Mouse (Mus musculus): ENCODE data around the gene Upk3bl. TPM values are rescaled to one million over a fixed set of nuclear protein-coding genes. Genes with fewer than 3 reads are reported as not detected.

Upk3bl gene
- polyA plus RNA-seq, 1 experiment from 2014 or later: not detected

DNA sequence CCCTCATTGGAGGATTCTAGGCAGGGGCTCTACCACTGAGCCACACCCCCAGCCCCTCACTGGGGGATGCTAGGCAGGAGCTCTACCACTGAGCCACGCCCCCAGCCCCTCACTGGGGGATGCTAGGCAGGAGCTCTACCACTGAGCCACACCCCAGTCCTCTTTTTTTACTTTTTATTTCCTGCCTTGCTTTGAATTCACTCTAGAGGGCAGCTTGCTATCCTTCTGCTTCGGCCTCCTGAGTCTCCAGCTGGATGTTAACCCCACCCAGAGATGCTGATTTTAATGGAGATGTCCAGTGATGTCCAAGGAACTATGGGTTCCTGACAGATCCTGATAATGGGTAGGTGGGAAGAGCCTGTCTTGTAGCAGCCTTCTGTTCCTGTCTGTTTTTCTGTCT, 15.1 kb downstream of the Upk3bl start:
- no peak overlapping the region for H3K4me2 ChIP-seq (ENCODE audit: low read depth, low read length)
- H3K9me3 ChIP-seq (ENCODE audit: low read length): no peaks in the 10 kb centered on the region
- ATAC-seq (no peak), DNase-seq (no peak)
- H3K36me3 ChIP-seq (replicated peaks; ENCODE audit: insufficient read depth, low read length): no peaks in the 10 kb centered on the region
- H3K27me3 ChIP-seq (ENCODE audit: insufficient read depth, low read length): no peaks in the 10 kb centered on the region
- no peaks in the 10 kb centered on the region for H3K4me1 ChIP-seq (ENCODE audit: insufficient read depth)
- no peak overlapping the region for H3K27ac ChIP-seq (ENCODE audit: low read depth)
- H3K9ac ChIP-seq (replicated peaks): no peak overlapping the region
- WGBS (ENCODE audit: insufficient replicate concordance): 61% methylated on average over 1 of the region's 2 CpGs
- no peak overlapping the region for H3K4me3 ChIP-seq (ENCODE audit: low read depth, low read length)
- TF ChIP-seq CTCF (IDR thresholded peaks at IDR 0.05; ENCODE audit: low read depth) (no peak), EP300 (IDR thresholded peaks at IDR 0.05; ENCODE audit: low read depth) (no peak)

GRCm38 (mm10) chr5:136073051-136073450, 18.8 kb downstream of the Upk3bl start:
- WGBS (ENCODE audit: insufficient replicate concordance): 58% methylated on average over 6 of the region's 6 CpGs
- no peaks in the 10 kb centered on the region for H3K9me3 ChIP-seq (ENCODE audit: low read length)
- no peak overlapping the region for H3K27ac ChIP-seq (ENCODE audit: low read depth)
- ATAC-seq (no peak), DNase-seq (no peak)
- H3K4me1 ChIP-seq (ENCODE audit: insufficient read depth): no peaks in the 10 kb centered on the region
- no peaks in the 10 kb centered on the region for H3K27me3 ChIP-seq (ENCODE audit: insufficient read depth, low read length)
- H3K9ac ChIP-seq (replicated peaks): no peak overlapping the region
- H3K4me3 ChIP-seq (ENCODE audit: low read depth, low read length): no peak overlapping the region
- H3K4me2 ChIP-seq (ENCODE audit: low read depth, low read length): no peak overlapping the region
- no peak for TF ChIP-seq CTCF (IDR thresholded peaks at IDR 0.05; ENCODE audit: low read depth)
- no peak for TF ChIP-seq EP300 (IDR thresholded peaks at IDR 0.05; ENCODE audit: low read depth)
- H3K36me3 ChIP-seq (replicated peaks; ENCODE audit: insufficient read depth, low read length): no peaks in the 10 kb centered on the region

DNA sequence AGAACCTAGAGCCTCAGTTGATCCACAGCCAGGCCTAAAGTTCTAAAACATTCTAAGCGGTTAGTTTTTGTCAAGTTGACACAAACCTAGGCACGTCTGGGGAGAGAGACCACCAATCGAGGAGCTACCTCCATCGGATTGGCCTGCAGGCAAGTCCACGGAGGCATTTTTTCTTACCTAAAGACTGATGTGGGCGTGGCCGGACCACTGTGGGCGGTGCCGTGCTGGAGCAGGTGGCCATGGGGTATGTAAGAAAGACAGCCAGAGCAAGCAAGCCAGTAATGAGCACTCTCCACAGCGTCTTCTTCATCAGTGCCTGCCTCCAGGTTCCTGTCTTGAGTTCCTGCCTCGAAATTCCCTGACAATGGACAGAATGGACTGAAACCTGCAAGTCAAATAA, 19.2 kb downstream of the Upk3bl start:
- Histone ChIP-seq H3K4me1 (ENCODE audit: insufficient read depth) (no peaks in the 10 kb centered on the region), H3K9me3 (ENCODE audit: low read length) (no peaks in the 10 kb centered on the region), H3K4me2 (ENCODE audit: low read depth, low read length) (no peak overlapping the region), H3K9ac (replicated peaks) (no peak overlapping the region), H3K27me3 (ENCODE audit: insufficient read depth, low read length) (no peaks in the 10 kb centered on the region), H3K36me3 (replicated peaks; ENCODE audit: insufficient read depth, low read length) (no peaks in the 10 kb centered on the region), H3K4me3 (ENCODE audit: low read depth, low read length) (no peak overlapping the region), H3K27ac (ENCODE audit: low read depth) (no peak overlapping the region)
- 65% methylated on average over 11 of the region's 11 CpGs for WGBS (ENCODE audit: insufficient replicate concordance)
- DNase-seq (no peak), ATAC-seq (no peak)
- TF ChIP-seq CTCF (IDR thresholded peaks at IDR 0.05; ENCODE audit: low read depth): no peak
- no peak for TF ChIP-seq EP300 (IDR thresholded peaks at IDR 0.05; ENCODE audit: low read depth)

DNA sequence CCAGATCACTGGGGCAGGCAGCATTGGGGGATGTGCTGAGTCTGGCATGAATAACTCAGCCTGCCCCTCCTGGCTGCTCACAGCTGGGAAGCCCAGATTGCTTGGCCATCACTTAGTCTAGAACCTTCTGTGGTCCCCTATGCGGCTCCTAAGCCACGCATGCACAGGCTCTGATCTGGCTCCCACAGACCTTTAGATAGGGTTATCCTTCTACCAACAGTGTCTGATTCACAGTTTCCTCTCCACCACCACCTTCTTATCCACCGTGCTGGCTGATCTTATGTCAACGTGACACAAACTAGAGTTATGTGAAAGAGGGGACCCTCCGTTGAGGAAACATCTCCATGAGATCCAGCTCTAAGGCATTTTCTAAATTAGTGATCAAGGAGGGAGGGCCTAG, 20.8 kb downstream of the Upk3bl start:
- ATAC-seq: no peak
- Histone ChIP-seq H3K4me3 (ENCODE audit: low read depth, low read length) (no peak overlapping the region), H3K27me3 (ENCODE audit: insufficient read depth, low read length) (no peaks in the 10 kb centered on the region), H3K9me3 (ENCODE audit: low read length) (no peaks in the 10 kb centered on the region), H3K9ac (replicated peaks) (no peak overlapping the region), H3K27ac (ENCODE audit: low read depth) (no peak overlapping the region), H3K4me1 (ENCODE audit: insufficient read depth) (no peaks in the 10 kb centered on the region), H3K36me3 (replicated peaks; ENCODE audit: insufficient read depth, low read length) (no peaks in the 10 kb centered on the region), H3K4me2 (ENCODE audit: low read depth, low read length) (no peak overlapping the region)
- no peak for DNase-seq
- 64% methylated on average over 5 of the region's 5 CpGs for WGBS (ENCODE audit: insufficient replicate concordance)
- TF ChIP-seq EP300 (IDR thresholded peaks at IDR 0.05; ENCODE audit: low read depth) (no peak), CTCF (IDR thresholded peaks at IDR 0.05; ENCODE audit: low read depth) (no peak)

DNA sequence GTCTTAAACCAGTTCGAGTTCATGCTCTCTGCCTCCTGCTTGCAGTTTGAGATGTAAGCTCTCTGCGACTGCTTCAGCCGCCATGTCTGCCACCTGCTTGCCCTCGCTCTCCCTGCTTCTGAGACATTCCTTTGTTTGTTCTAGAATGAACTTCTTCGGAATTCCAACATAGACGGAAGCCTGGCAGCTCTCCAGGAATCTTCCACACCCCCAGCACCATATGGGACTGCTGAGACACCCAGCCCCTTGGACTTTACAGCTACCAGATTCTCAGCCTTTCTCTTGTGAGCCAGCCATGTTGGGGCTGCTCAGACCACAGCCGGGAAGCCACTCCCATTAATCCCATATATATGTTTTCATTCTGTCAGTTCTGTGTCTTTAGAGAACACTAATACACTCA, 22.0 kb downstream of the Upk3bl start:
- Histone ChIP-seq H3K4me3 (ENCODE audit: low read depth, low read length) (no peak overlapping the region), H3K9ac (replicated peaks) (no peak overlapping the region), H3K9me3 (ENCODE audit: low read length) (no peaks in the 10 kb centered on the region), H3K4me1 (ENCODE audit: insufficient read depth) (no peaks in the 10 kb centered on the region), H3K36me3 (replicated peaks; ENCODE audit: insufficient read depth, low read length) (no peaks in the 10 kb centered on the region), H3K4me2 (ENCODE audit: low read depth, low read length) (no peak overlapping the region), H3K27me3 (ENCODE audit: insufficient read depth, low read length) (no peaks in the 10 kb centered on the region), H3K27ac (ENCODE audit: low read depth) (no peak overlapping the region)
- DNase-seq: no peak
- ATAC-seq: no peak
- TF ChIP-seq EP300 (IDR thresholded peaks at IDR 0.05; ENCODE audit: low read depth) (no peak), CTCF (IDR thresholded peaks at IDR 0.05; ENCODE audit: low read depth) (no peak)
- WGBS (ENCODE audit: insufficient replicate concordance): 65% methylated on average over 7 of the region's 7 CpGs

DNA sequence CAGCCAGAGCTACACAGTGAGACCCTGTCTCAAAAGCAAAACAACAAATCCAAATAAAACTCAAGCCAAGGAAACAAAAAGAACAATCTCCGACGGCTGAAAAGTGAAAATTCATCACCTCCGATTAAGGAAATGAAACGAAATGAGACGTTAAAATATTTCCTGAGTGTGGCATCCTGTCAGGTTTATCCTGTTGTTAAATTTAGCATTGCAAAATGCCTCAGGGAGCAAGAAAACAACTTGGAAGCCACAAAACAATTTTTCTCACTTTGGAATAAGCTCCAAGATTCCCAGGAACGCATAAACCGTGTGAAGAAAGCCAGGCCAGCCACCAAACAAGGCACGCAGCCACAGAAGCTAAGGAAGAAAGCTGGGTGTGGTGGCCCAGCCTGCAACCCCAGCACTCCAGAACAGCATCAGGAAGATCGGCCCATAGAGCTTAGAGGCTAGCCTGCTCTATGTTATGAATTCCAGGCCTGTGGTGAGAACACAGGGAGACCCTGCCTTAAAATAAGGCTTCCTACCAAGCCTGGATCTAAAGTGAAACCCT, 22.8 kb downstream of the Upk3bl start:
- Histone ChIP-seq H3K4me1 (ENCODE audit: insufficient read depth) (no peaks in the 10 kb centered on the region), H3K4me2 (ENCODE audit: low read depth, low read length) (no peak overlapping the region), H3K9ac (replicated peaks) (no peak overlapping the region), H3K4me3 (ENCODE audit: low read depth, low read length) (no peak overlapping the region), H3K27me3 (ENCODE audit: insufficient read depth, low read length) (no peaks in the 10 kb centered on the region), H3K27ac (ENCODE audit: low read depth) (peak overlapping the region; percentile 48; the same call in 1 of the 2 replicates), H3K36me3 (replicated peaks; ENCODE audit: insufficient read depth, low read length) (no peaks in the 10 kb centered on the region), H3K9me3 (ENCODE audit: low read length) (no peaks in the 10 kb centered on the region)
- DNase-seq (no peak), ATAC-seq (no peak)
- WGBS (ENCODE audit: insufficient replicate concordance): 49% methylated on average over 9 of the region's 9 CpGs
- no peak for TF ChIP-seq EP300 (IDR thresholded peaks at IDR 0.05; ENCODE audit: low read depth)
- TF ChIP-seq CTCF (IDR thresholded peaks at IDR 0.05; ENCODE audit: low read depth): no peak

DNA sequence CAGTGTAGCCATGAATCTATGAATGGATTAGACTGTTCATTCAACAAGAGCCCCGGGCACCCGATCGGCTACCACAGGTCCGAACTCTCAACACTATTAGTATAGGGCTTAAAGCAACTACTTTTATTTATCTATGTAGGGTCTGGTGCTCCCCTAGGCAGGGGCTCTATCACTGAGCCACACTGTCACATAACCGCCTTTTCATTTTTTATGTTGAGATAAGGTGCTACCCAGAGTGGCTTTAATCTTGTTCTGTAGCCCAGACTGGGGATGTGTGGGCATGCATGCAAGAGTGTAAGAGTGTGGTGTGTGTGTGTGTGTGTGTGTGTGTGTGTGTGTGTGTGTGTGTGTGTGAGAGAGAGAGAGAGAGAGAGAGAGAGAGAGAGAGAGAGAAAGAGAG, 23.8 kb downstream of the Upk3bl start:
- H3K4me3 ChIP-seq (ENCODE audit: low read depth, low read length): no peak overlapping the region
- no peak for DNase-seq
- 77% methylated on average over 5 of the region's 5 CpGs for WGBS (ENCODE audit: insufficient replicate concordance)
- no peaks in the 10 kb centered on the region for H3K27me3 ChIP-seq (ENCODE audit: insufficient read depth, low read length)
- H3K27ac ChIP-seq (ENCODE audit: low read depth): no peak overlapping the region
- H3K9ac ChIP-seq (replicated peaks): no peak overlapping the region
- no peak overlapping the region for H3K4me2 ChIP-seq (ENCODE audit: low read depth, low read length)
- H3K36me3 ChIP-seq (replicated peaks; ENCODE audit: insufficient read depth, low read length): no peaks in the 10 kb centered on the region
- H3K9me3 ChIP-seq (ENCODE audit: low read length): no peaks in the 10 kb centered on the region
- TF ChIP-seq CTCF (IDR thresholded peaks at IDR 0.05; ENCODE audit: low read depth) (no peak), EP300 (IDR thresholded peaks at IDR 0.05; ENCODE audit: low read depth) (no peak)
- ATAC-seq: no peak
- H3K4me1 ChIP-seq (ENCODE audit: insufficient read depth): no peaks in the 10 kb centered on the region

Measured in liver, postnatal 0 days (tissue).